Mouse (Mus musculus) left cerebral cortex, adult 9 months (tissue): ENCODE measurements at regions not wholly inside any gene's neighbourhood (a gene's known extent, or its start where the extent isn't known, plus 50 kb on each side); places are given as distances from the start of the nearest gene placed in this dataset.

Experiments used
- DNase-seq, 2 experiments: peaks; one replicate each; pipeline ENCODE4 v3.0.0; 2022; ENCODE audit warnings: low spot score in 2 of 2

DNA sequence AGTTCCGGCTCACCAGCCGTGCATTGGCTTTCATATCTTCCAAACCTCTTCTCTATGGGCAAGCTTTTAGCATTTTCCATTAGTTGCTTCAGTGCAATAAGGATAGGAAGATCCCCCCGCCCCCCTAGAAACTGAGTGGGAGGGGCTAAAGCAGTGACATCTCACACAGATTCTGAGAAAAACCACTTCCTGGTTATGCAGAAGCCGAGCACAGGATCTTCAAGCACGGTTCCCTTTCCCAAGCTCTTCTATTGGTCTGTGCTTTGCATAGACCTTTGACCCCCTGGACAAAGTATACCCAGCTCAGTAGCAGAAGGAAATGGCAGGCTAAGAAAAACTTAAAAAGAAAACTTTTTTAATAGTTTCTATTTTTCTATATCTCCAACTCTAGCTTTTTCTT lies 86.1 kb upstream of the Cep162 start:
- DNase-seq = no peak

DNA sequence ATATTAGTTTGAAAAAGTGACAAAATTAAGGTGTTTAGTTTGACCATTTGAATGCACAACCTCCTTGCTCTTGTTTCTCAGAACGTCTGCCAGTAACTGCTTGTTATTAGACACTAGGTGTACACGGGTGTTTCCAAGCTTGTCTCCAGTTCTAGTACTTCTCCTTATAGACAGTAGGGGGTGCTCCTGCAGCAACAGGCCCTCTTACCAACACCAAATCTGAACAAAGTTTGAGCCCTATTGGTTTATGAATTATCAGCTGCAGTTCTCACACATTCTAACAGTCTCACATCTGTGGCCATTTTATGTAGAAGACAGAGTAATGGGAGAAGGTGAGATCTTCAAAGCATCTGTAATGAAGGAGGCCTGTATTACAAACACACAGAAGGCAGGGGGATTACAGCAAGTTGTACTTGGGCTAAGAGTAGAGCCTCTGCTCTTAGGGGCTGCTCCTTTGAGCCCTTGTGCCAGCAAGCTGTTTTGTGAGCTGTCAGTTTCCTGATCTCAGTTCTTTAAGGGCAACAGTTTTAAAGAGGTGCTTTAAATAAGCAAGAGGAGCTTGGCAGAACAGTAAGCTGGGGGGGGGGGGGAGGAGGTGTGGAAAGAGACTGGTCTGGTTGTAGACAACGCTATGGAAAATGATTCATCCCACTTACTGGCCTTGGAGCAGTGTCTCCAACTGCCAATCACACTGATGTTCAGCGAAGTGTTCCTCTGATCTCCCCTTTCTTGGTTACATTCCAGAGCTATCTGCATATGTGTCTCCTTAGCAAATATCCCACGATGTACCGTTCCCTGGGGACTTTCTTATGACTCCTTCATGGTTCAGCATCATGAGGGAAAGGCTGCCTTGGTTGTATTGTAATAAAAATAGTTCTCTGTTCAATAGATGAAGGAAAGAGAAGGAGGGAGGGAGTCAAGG lies 71.3 kb upstream of the Cep162 start:
- no peak for DNase-seq

DNA sequence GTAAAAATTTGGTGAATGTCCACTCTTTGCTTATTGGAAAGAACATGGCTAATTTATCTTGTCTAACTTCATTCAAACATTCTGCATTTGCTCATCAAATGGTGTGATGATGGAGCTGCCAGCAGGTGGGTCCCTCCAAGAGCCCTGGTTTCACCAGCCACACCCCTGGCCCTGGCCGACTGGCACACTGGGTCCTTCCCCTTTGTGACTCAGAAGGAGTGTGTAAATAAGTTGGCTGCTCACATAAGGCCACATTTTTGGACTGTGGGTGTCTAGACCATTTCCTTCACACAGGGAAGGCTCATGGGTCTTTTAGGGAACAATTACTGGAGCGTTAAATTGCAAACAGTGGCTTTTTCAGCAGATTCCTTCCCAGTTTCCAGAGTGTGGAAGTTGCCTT lies 68.4 kb upstream of the Cep162 start:
- DNase-seq = no peak

DNA sequence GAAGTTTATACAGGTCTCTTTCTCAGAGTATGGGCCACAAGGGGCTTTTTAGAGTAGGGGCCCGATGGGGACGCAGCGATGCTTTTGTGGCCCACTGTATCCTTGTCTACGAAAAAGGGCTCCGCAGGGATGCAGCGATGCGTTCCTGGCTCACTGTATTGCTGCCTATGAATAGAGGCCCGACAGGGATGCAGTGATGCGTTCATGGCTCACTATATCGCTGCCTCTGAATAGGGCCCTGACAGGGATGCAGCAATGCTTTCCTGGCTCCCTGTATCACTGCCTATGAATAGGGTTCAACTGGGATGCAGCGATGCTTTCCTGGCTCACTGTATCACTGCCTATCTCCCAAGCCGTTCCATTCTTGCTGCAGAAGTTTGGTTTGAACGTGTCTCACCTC lies 65.4 kb upstream of the Cep162 start:
- no peak for DNase-seq

DNA sequence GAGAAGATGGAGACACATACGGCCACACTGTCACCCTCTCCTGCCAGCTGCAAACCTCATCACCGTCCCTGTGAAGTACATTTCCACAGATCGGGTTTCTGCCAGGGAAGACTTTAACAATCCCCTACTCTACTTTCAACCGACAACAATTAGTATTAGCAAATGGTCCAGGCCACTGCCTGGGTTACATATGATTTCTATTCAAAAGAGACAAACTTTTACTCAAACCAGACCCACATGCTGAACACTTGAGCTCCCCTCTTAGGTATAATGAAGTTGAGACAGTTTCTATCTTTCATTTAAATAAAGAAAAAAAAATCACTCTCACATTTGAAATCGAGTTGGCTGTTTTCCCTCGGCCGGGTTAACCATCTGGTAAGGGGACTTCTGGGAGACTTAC lies 63.4 kb upstream of the Cep162 start:
- DNase-seq = no peak

DNA sequence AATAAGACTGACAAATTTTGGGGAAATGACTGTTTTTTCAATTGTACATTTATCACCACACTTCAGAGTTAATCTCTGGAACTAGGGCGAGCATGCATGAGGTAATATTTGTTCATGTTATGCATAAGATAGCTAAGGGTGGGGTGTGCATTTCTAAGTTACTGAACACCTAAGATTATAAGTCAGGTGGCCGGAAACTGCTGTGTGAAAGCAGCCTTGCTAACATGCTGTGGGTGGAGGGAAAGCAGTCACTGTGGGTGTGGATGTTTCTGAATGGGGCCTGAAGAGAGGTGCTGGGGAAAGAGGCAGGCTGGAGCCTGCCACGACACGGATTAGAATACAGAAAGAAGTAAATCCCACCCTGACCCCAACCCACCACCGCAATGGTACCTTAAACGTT lies 54.8 kb upstream of the Cep162 start:
- DNase-seq = no peak
